Mouse (Mus musculus) embryonic facial prominence, embryonic 13.5 days (tissue): ENCODE results near the gene Tmem17. TPM values are rescaled to one million over a fixed set of nuclear protein-coding genes. Genes with fewer than 3 reads are reported as not detected.

ENCODE experiments used
- polyA plus RNA-seq: library from polyadenylated mRNA; unstranded; fragments of >200 nt; fragmentation: Nextera tagmentation; extraction: Ambion mirVana; gene quantifications from 2 replicates; pipeline ENCODE4 v1.2.1, GENCODE M21; 2015

Tmem17 gene
- polyA plus RNA-seq, 1 experiment from 2014 or later = 13.8 TPM

Other genes starting within 250 kb of the Tmem17 start
- 17.6 and 19.3 TPM in 2 replicates for gene Ehbp1, start 169.8 kb upstream of the Tmem17 start, polyA plus RNA-seq